Comparison of ENCODE assay signal across 20 mouse cellular contexts in genomic region chr14:27347224-27347623, GRCm38 (mm10).
DNase-seq lines count a peak whose midpoint lies in the region; ATAC-seq and TF ChIP-seq lines count a peak whose summit lies in the region.
"Had no signal": no experiment of that assay in that cellular context is flagged by ENCODE, and none has a peak within 500 bp of the region (broad histone marks: within the 10 kb centered on the region; RNA-seq: fewer than 3 reads in every experiment).

No protein-coding gene starts in this region.

- H3K9me3 ChIP-seq in heart, embryonic 11.5 days (replicated peaks; ENCODE audit: control insufficient read depth, low read length) = no peaks in the 10 kb centered on the region
- H3K9me3 ChIP-seq in kidney, postnatal 0 days (replicated peaks; ENCODE audit: low read length) = no peaks in the 10 kb centered on the region
- no peaks in the 10 kb centered on the region for H3K9me3 ChIP-seq in ES-E14 (ENCODE audit: control insufficient read depth, insufficient read depth, low read depth, low read length)
- H3K9me3 ChIP-seq: forebrain, embryonic 15.5 days; limb, embryonic 13.5 days; midbrain, embryonic 12.5 days; neural tube, embryonic 13.5 days had no signal

- no peak overlapping the region for H3K9ac ChIP-seq in heart, embryonic 11.5 days (ENCODE audit: low read depth, low read length)
- no peak overlapping the region for H3K9ac ChIP-seq in kidney, postnatal 0 days (ENCODE audit: low read depth, low read length)
- no peak overlapping the region for H3K9ac ChIP-seq in ES-E14 (ENCODE audit: insufficient read depth, low read depth, low read length, poor library complexity, severe bottlenecking)
- H3K9ac ChIP-seq: forebrain, embryonic 15.5 days; limb, embryonic 13.5 days; liver, embryonic 14.5 days; midbrain, embryonic 12.5 days; neural tube, embryonic 13.5 days had no signal

- no peak for ATAC-seq in heart, embryonic 11.5 days (replicated peaks; ENCODE audit: insufficient number of reproducible peaks, low FRiP score, low TSS enrichment)
- no peak for ATAC-seq in kidney, postnatal 0 days (replicated peaks; ENCODE audit: low FRiP score, low read depth)
- ATAC-seq: forebrain, embryonic 15.5 days; hindbrain, embryonic 16.5 days had no signal

- peaks cover 36% of the 10 kb centered on the region for H3K4me1 ChIP-seq in heart, embryonic 11.5 days (ENCODE audit: control insufficient read depth, insufficient read depth, low read length)
- peaks cover 16% of the 10 kb centered on the region; the same call in 1 of the 2 replicates for H3K4me1 ChIP-seq in kidney, postnatal 0 days (replicated peaks; ENCODE audit: insufficient read depth, low read length)
- peaks cover 35 to 55% of the 10 kb centered on the region in 2 experiments for H3K4me1 ChIP-seq in ES-E14 (ENCODE audit: control insufficient read depth in 2 of 2, insufficient read depth in 2 of 2, low read length in 2 of 2, poor library complexity in 1 of 2)
- H3K4me1 ChIP-seq: forebrain, embryonic 15.5 days; midbrain, embryonic 12.5 days; neural tube, embryonic 13.5 days had no signal

- H3K36me3 ChIP-seq in heart, embryonic 11.5 days (ENCODE audit: control insufficient read depth, insufficient read depth, low read length) = no peaks in the 10 kb centered on the region
- no peaks in the 10 kb centered on the region for H3K36me3 ChIP-seq in kidney, postnatal 0 days (ENCODE audit: insufficient read depth, low read length)
- H3K36me3 ChIP-seq in ES-E14 (ENCODE audit: control insufficient read depth, insufficient read depth, low read length, poor library complexity, severe bottlenecking) = no peaks in the 10 kb centered on the region
- H3K36me3 ChIP-seq: forebrain, embryonic 15.5 days; midbrain, embryonic 12.5 days; neural tube, embryonic 13.5 days had no signal

- in situ Hi-C loops in ES-E14 (cut with MboI; ENCODE audit: low sequenced_read_pairs in 2 of 2, unreplicated experiment in 2 of 2) = no loop called here

- TF ChIP-seq CTCF in kidney, postnatal 0 days (IDR thresholded peaks at IDR 0.05; ENCODE audit: low read depth) = no peak

- WGBS in heart, embryonic 11.5 days (ENCODE audit: insufficient replicate concordance) = 66% methylated on average over 3 of the region's 3 CpGs
- WGBS in kidney, postnatal 0 days = 62% methylated on average over 3 of the region's 3 CpGs

- DNase-seq in heart, adult 11 months = peak; percentile 87
- DNase-seq in kidney, postnatal 0 days (ENCODE audit: low spot score) = no peak
- no peak for DNase-seq in kidney, postnatal 10 days
- DNase-seq in 3134 (ENCODE audit: extremely low read depth, insufficient read length, low spot score) (peak; percentile 36), ES-E14 (ENCODE audit: low read depth, low spot score) (peak; percentile 67)
- DNase-seq in frontal cortex, postnatal 10 days (ENCODE audit: low spot score in 2 of 2) = no peak
- DNase-seq in urinary bladder, postnatal 36 days (ENCODE audit: low spot score in 2 of 2) = no peak
- DNase-seq: adrenal gland, postnatal 36 days; cerebellum, adult 2 months; kidney, adult 11 months; kidney, postnatal 25 days; right cerebral cortex, postnatal 25 days; thymus, postnatal 4 days had no signal

- no peaks in the 10 kb centered on the region for H3K27me3 ChIP-seq in heart, embryonic 11.5 days (ENCODE audit: control insufficient read depth, insufficient read depth, low read length)
- no peaks in the 10 kb centered on the region for H3K27me3 ChIP-seq in kidney, postnatal 0 days (ENCODE audit: insufficient read depth, low read length)
- H3K27me3 ChIP-seq: forebrain, embryonic 15.5 days; limb, embryonic 13.5 days; midbrain, embryonic 12.5 days; neural tube, embryonic 13.5 days had no signal

- H3K4me3 ChIP-seq in heart, embryonic 11.5 days (ENCODE audit: low read depth, low read length) = no peak overlapping the region
- H3K4me3 ChIP-seq in kidney, postnatal 0 days (replicated peaks; ENCODE audit: low read depth, low read length) = no peak overlapping the region
- no peak overlapping the region for H3K4me3 ChIP-seq in ES-E14 (ENCODE audit: insufficient read depth in 1 of 2, low read depth in 1 of 2, low read length in 2 of 2, poor library complexity in 1 of 2, severe bottlenecking in 1 of 2)
- H3K4me3 ChIP-seq: forebrain, embryonic 15.5 days; limb, embryonic 13.5 days; midbrain, embryonic 12.5 days; neural tube, embryonic 13.5 days had no signal

- no peak overlapping the region for H3K27ac ChIP-seq in heart, embryonic 11.5 days (ENCODE audit: low read depth, low read length)
- H3K27ac ChIP-seq in kidney, postnatal 0 days = 0 out of 2 replicates have a peak overlapping the region, but pooled peaks have one; percentile 10
- H3K27ac ChIP-seq in ES-E14 (ENCODE audit: insufficient read depth, low read depth, low read length, poor library complexity, severe bottlenecking) = peak overlapping the region; percentile 90; the same call in 1 of the 2 replicates
- H3K27ac ChIP-seq: forebrain, embryonic 15.5 days; limb, embryonic 13.5 days; liver, embryonic 14.5 days; midbrain, embryonic 12.5 days; neural tube, embryonic 13.5 days had no signal

- H3K4me2 ChIP-seq in heart, embryonic 11.5 days = no peak overlapping the region
- no peak overlapping the region for H3K4me2 ChIP-seq in kidney, postnatal 0 days (ENCODE audit: low read length)
- H3K4me2 ChIP-seq: forebrain, embryonic 15.5 days; limb, embryonic 13.5 days; midbrain, embryonic 12.5 days; neural tube, embryonic 13.5 days had no signal

TF ChIP-seq in ES-E14, 5 proteins besides CTCF, POLR2A, EP300 and RAD21:
- TF ChIP-seq ZNF384 (IDR thresholded peaks at IDR 0.05; ENCODE audit: low read depth, low read length) = no peak
- TF ChIP-seq HCFC1 (IDR thresholded peaks at IDR 0.05; ENCODE audit: borderline replicate concordance, insufficient read depth, low read length) = no peak
- TF ChIP-seq CHD2 (IDR thresholded peaks at IDR 0.05; ENCODE audit: low read depth, low read length) = no peak
- no peak for TF ChIP-seq MAFK (IDR thresholded peaks at IDR 0.05; ENCODE audit: insufficient read depth, low read depth, low read length)
- no peak for TF ChIP-seq ZC3H11A (IDR thresholded peaks at IDR 0.05; ENCODE audit: borderline replicate concordance, low read depth, low read length)

Comparison
In these comparisons a context has a peak if more than half of its experiments do, and no peak if none do; other contexts are left out.
1. DNase-seq: peak in heart, adult 11 months (single experiment), 3134 (single experiment) and ES-E14 (single experiment); none in kidney, postnatal 0 days (single experiment), kidney, postnatal 10 days (single experiment), frontal cortex, postnatal 10 days (0 of 2) and urinary bladder, postnatal 36 days (0 of 2).